Mouse (Mus musculus) T-cell, adult 2 months (primary cell): ENCODE measurements around the gene Maml1.

Experiments
- DNase-seq: peaks from one replicate; pipeline ENCODE4 v3.0.0; 2022; ENCODE audit warnings: low spot score

The Maml1 gene

GRCm38 (mm10) chr11:50238821-50239791, 53.0 kb downstream of the Maml1 start:
- DNase-seq: no peak

GRCm38 (mm10) chr11:50238324-50238723, 53.8 kb downstream of the Maml1 start, which contains the start of gene Ltc4s:
Gene Ltc4s (minus strand): TSS chr11:50238616.
- no peak for DNase-seq

GRCm38 (mm10) chr11:50236937-50237835, 54.9 kb downstream of the Maml1 start:
- no peak for DNase-seq

GRCm38 (mm10) chr11:50236540-50236936, 55.6 kb downstream of the Maml1 start:
- peak; percentile 89 for DNase-seq

- no peak for DNase-seq
These were observed 57.5 kb downstream of the Maml1 start for GRCm38 (mm10) chr11:50234606-50235005.

- DNase-seq: peak; percentile 30
These were observed 58.1 kb downstream of the Maml1 start for GRCm38 (mm10) chr11:50233993-50234392.

- peak; percentile 39 for DNase-seq
These were observed 59.1 kb downstream of the Maml1 start for GRCm38 (mm10) chr11:50233022-50233421.

GRCm38 (mm10) chr11:50231411-50231810, 60.7 kb downstream of the Maml1 start:
- DNase-seq: peak; percentile 74

GRCm38 (mm10) chr11:50230481-50231304, 61.4 kb downstream of the Maml1 start:
- DNase-seq: no peak

- DNase-seq: no peak
These were observed 62.7 kb downstream of the Maml1 start for GRCm38 (mm10) chr11:50229252-50229910.

- DNase-seq: no peak
These were observed 63.3 kb downstream of the Maml1 start for GRCm38 (mm10) chr11:50228772-50229171.

GRCm38 (mm10) chr11:50227736-50228135, 64.4 kb downstream of the Maml1 start:
- DNase-seq: no peak

- DNase-seq: no peak
These were observed 64.9 kb downstream of the Maml1 start for GRCm38 (mm10) chr11:50227226-50227625.

GRCm38 (mm10) chr11:50226406-50226805, 65.7 kb downstream of the Maml1 start:
- no peak for DNase-seq

- DNase-seq: no peak
These were observed 66.3 kb downstream of the Maml1 start for GRCm38 (mm10) chr11:50225611-50226378.

- DNase-seq: peak; percentile 45
These were observed 67.2 kb downstream of the Maml1 start for GRCm38 (mm10) chr11:50224671-50225530.

- no peak for DNase-seq
These were observed 68.1 kb downstream of the Maml1 start for GRCm38 (mm10) chr11:50223783-50224662.

GRCm38 (mm10) chr11:50222559-50223276, 69.4 kb downstream of the Maml1 start:
- no peak for DNase-seq
